Mouse (Mus musculus): ENCODE measurements around the gene Dennd5b. TPM values are rescaled to one million over a fixed set of nuclear protein-coding genes. Genes with fewer than 3 reads are reported as not detected.
"Not testable (repeated sequence)": the region's sequence is repeated elsewhere in the genome, so short reads cannot be mapped to it uniquely, and the experiment has no call there.

Dennd5b gene
- polyA plus RNA-seq, 1 experiment from 2014 or later, result 11.0 TPM

GRCm38 (mm10) chr6:149005009-149005408 is 96.5 kb downstream of the Dennd5b start:
- no peak overlapping the region for H3K4me3 ChIP-seq (ENCODE audit: low read depth, low read length)
- ATAC-seq (replicated peaks; ENCODE audit: low FRiP score) (no peak), DNase-seq (ENCODE audit: low spot score) (no peak)
- no peak overlapping the region for H3K9ac ChIP-seq (ENCODE audit: low read depth, low read length)
- no peaks in the 10 kb centered on the region for H3K4me1 ChIP-seq (replicated peaks; ENCODE audit: control insufficient read depth, insufficient read depth, low read length)
- no peaks in the 10 kb centered on the region for H3K9me3 ChIP-seq (ENCODE audit: control insufficient read depth, low read length)
- peaks cover 5% of the 10 kb centered on the region; the same call in 1 of the 2 replicates for H3K36me3 ChIP-seq (ENCODE audit: control insufficient read depth, insufficient read depth, low read length)
- no peak overlapping the region for H3K4me2 ChIP-seq
- H3K27ac ChIP-seq (ENCODE audit: low read depth, low read length), result no peak overlapping the region
- WGBS, result 82% methylated on average over 7 of the region's 7 CpGs
- H3K27me3 ChIP-seq (replicated peaks; ENCODE audit: control insufficient read depth, insufficient read depth, low read length), result no peaks in the 10 kb centered on the region

- DNase-seq (ENCODE audit: low spot score) (no peak), ATAC-seq (replicated peaks; ENCODE audit: low FRiP score) (peak; percentile 37; the same call in 1 of the 2 replicates)
- H3K9me3 ChIP-seq (ENCODE audit: control insufficient read depth, low read length), result no peaks in the 10 kb centered on the region
- H3K36me3 ChIP-seq (ENCODE audit: control insufficient read depth, insufficient read depth, low read length), result no peaks in the 10 kb centered on the region
- 48% methylated on average over 5 of the region's 5 CpGs for WGBS
- no peak overlapping the region for H3K4me3 ChIP-seq (ENCODE audit: low read depth, low read length)
- H3K27ac ChIP-seq (ENCODE audit: low read depth, low read length), result no peak overlapping the region
- H3K4me2 ChIP-seq, result no peak overlapping the region
- H3K9ac ChIP-seq (ENCODE audit: low read depth, low read length), result no peak overlapping the region
- H3K27me3 ChIP-seq (replicated peaks; ENCODE audit: control insufficient read depth, insufficient read depth, low read length), result no peaks in the 10 kb centered on the region
- H3K4me1 ChIP-seq (replicated peaks; ENCODE audit: control insufficient read depth, insufficient read depth, low read length), result no peaks in the 10 kb centered on the region
Observed at GRCm38 (mm10) chr6:148994327-148994999, 107.0 kb downstream of the Dennd5b start.

- no peak for DNase-seq (ENCODE audit: low spot score)
- 34% methylated on average over 9 of the region's 9 CpGs for WGBS
Observed at GRCm38 (mm10) chr6:148993117-148994077, 108.1 kb downstream of the Dennd5b start.

GRCm38 (mm10) chr6:148992373-148993116 is 108.9 kb downstream of the Dennd5b start:
- no peaks in the 10 kb centered on the region for H3K4me1 ChIP-seq (replicated peaks; ENCODE audit: control insufficient read depth, insufficient read depth, low read length)
- H3K4me2 ChIP-seq, result no peak overlapping the region
- H3K9ac ChIP-seq (ENCODE audit: low read depth, low read length), result no peak overlapping the region
- no peak overlapping the region for H3K4me3 ChIP-seq (ENCODE audit: low read depth, low read length)
- DNase-seq (ENCODE audit: low spot score), result no peak
- 61% methylated on average over 4 of the region's 4 CpGs for WGBS
- H3K27ac ChIP-seq (ENCODE audit: low read depth, low read length), result no peak overlapping the region
- H3K27me3 ChIP-seq (replicated peaks; ENCODE audit: control insufficient read depth, insufficient read depth, low read length), result no peaks in the 10 kb centered on the region
- H3K9me3 ChIP-seq (ENCODE audit: control insufficient read depth, low read length), result no peaks in the 10 kb centered on the region
- no peak for ATAC-seq (replicated peaks; ENCODE audit: low FRiP score)
- no peaks in the 10 kb centered on the region for H3K36me3 ChIP-seq (ENCODE audit: control insufficient read depth, insufficient read depth, low read length)

More at GRCm38 (mm10) chr6:148993117-148994077, 108.1 kb downstream of the Dennd5b start:
- ATAC-seq (replicated peaks; ENCODE audit: low FRiP score), result no peak
- Histone ChIP-seq H3K36me3 (ENCODE audit: control insufficient read depth, insufficient read depth, low read length) (no peaks in the 10 kb centered on the region), H3K4me3 (ENCODE audit: low read depth, low read length) (no peak overlapping the region), H3K27ac (ENCODE audit: low read depth, low read length) (no peak overlapping the region), H3K9me3 (ENCODE audit: control insufficient read depth, low read length) (no peaks in the 10 kb centered on the region), H3K9ac (ENCODE audit: low read depth, low read length) (no peak overlapping the region), H3K27me3 (replicated peaks; ENCODE audit: control insufficient read depth, insufficient read depth, low read length) (no peaks in the 10 kb centered on the region), H3K4me2 (no peak overlapping the region), H3K4me1 (replicated peaks; ENCODE audit: control insufficient read depth, insufficient read depth, low read length) (no peaks in the 10 kb centered on the region)

GRCm38 (mm10) chr6:148991660-148992372 is 109.7 kb downstream of the Dennd5b start:
- 62% methylated on average over 6 of the region's 6 CpGs for WGBS
- DNase-seq (ENCODE audit: low spot score) (no peak), ATAC-seq (replicated peaks; ENCODE audit: low FRiP score) (no peak)
- H3K4me3 ChIP-seq (ENCODE audit: low read depth, low read length), result no peak overlapping the region
- H3K27ac ChIP-seq (ENCODE audit: low read depth, low read length), result no peak overlapping the region
- H3K4me2 ChIP-seq, result no peak overlapping the region
- H3K27me3 ChIP-seq (replicated peaks; ENCODE audit: control insufficient read depth, insufficient read depth, low read length), result no peaks in the 10 kb centered on the region
- no peaks in the 10 kb centered on the region for H3K9me3 ChIP-seq (ENCODE audit: control insufficient read depth, low read length)
- no peaks in the 10 kb centered on the region for H3K4me1 ChIP-seq (replicated peaks; ENCODE audit: control insufficient read depth, insufficient read depth, low read length)
- H3K9ac ChIP-seq (ENCODE audit: low read depth, low read length), result no peak overlapping the region
- no peaks in the 10 kb centered on the region for H3K36me3 ChIP-seq (ENCODE audit: control insufficient read depth, insufficient read depth, low read length)

- H3K9ac ChIP-seq (ENCODE audit: low read depth, low read length); H3K4me2 ChIP-seq; ATAC-seq (replicated peaks; ENCODE audit: low FRiP score); H3K27me3 ChIP-seq (replicated peaks; ENCODE audit: control insufficient read depth, insufficient read depth, low read length); H3K9me3 ChIP-seq (ENCODE audit: control insufficient read depth, low read length); H3K4me1 ChIP-seq (replicated peaks; ENCODE audit: control insufficient read depth, insufficient read depth, low read length); H3K27ac ChIP-seq (ENCODE audit: low read depth, low read length); H3K4me3 ChIP-seq (ENCODE audit: low read depth, low read length); H3K36me3 ChIP-seq (ENCODE audit: control insufficient read depth, insufficient read depth, low read length); DNase-seq (ENCODE audit: low spot score): not testable (repeated sequence)
- 80% methylated on average over 1 of the region's 3 CpGs for WGBS
Observed at GRCm38 (mm10) chr6:148989792-148990491, 111.5 kb downstream of the Dennd5b start.

GRCm38 (mm10) chr6:148986003-148986402 is 115.5 kb downstream of the Dennd5b start:
- H3K27ac ChIP-seq (ENCODE audit: low read depth, low read length), result no peak overlapping the region
- H3K9me3 ChIP-seq (ENCODE audit: control insufficient read depth, low read length), result no peaks in the 10 kb centered on the region
- WGBS, result 72% methylated on average over 4 of the region's 4 CpGs
- no peaks in the 10 kb centered on the region for H3K27me3 ChIP-seq (replicated peaks; ENCODE audit: control insufficient read depth, insufficient read depth, low read length)
- no peak overlapping the region for H3K4me3 ChIP-seq (ENCODE audit: low read depth, low read length)
- H3K4me1 ChIP-seq (replicated peaks; ENCODE audit: control insufficient read depth, insufficient read depth, low read length), result no peaks in the 10 kb centered on the region
- DNase-seq (ENCODE audit: low spot score) (no peak), ATAC-seq (replicated peaks; ENCODE audit: low FRiP score) (no peak)
- no peak overlapping the region for H3K9ac ChIP-seq (ENCODE audit: low read depth, low read length)
- no peak overlapping the region for H3K4me2 ChIP-seq
- H3K36me3 ChIP-seq (ENCODE audit: control insufficient read depth, insufficient read depth, low read length), result no peaks in the 10 kb centered on the region

Measured in liver, embryonic 11.5 days (tissue).